Mouse (Mus musculus) spleen, adult 2 months (tissue): ENCODE measurements around the gene Chn1.

ENCODE experiments used
- CTCF ChIP-seq: fragments of 200-500 bp; IDR thresholded peaks from 2 replicates; pipeline ENCODE4 v1.5.1; 2011; ENCODE audit warnings: mild to moderate bottlenecking, inconsistent platforms; ENCODE audit not compliant: insufficient read depth, insufficient read length, insufficient replicate concordance; ENCODE audit errors: extremely low read depth
- POLR2A ChIP-seq: fragments of 200-500 bp; IDR thresholded peaks from 2 replicates; pipeline ENCODE4 v1.6.1; 2011; ENCODE audit warnings: low read depth, low read length, inconsistent platforms

GRCm38 (mm10) chr2:73682500-73682899 lies 92.6 kb downstream of the Chn1 start:
- no peak for TF ChIP-seq CTCF
- no peak for TF ChIP-seq POLR2A
